Mouse (Mus musculus) neural tube, embryonic 11.5 days (tissue): ENCODE measurements around the gene 6430548M08Rik. TPM values are rescaled to one million over a fixed set of nuclear protein-coding genes. Genes with fewer than 3 reads are reported as not detected.

Source experiments
- ATAC-seq: fragments of 200-750 bp; cut with Nextera tagmentation; 2 replicates; pipeline ENCODE4 v1.8.0; 2017; ENCODE audit warnings: moderate number of reproducible peaks, mild to moderate bottlenecking, moderate TSS enrichment, moderate library complexity; ENCODE audit not compliant: insufficient read depth, low FRiP score, low TSS enrichment
- DNase-seq: peaks from one replicate; pipeline ENCODE4 v3.0.0-alpha.2; 2015; ENCODE audit warnings: low spot score
- H3K27ac ChIP-seq: fragments of 300-500 bp; sonication (generic); 2 replicates; pipeline ENCODE4 v1.5.1; 2014; ENCODE audit warnings: low read depth, mild to moderate bottlenecking, low read length
- H3K27me3 ChIP-seq: fragments of 300-500 bp; sonication (generic); 2 replicates; pipeline ENCODE4 v1.6.1; 2014; ENCODE audit warnings: mild to moderate bottlenecking, low read length, mixed read lengths; ENCODE audit not compliant: control insufficient read depth, insufficient read depth
- H3K36me3 ChIP-seq: fragments of 300-500 bp; sonication (generic); 2 replicates; pipeline ENCODE4 v1.6.1; 2014; ENCODE audit warnings: mild to moderate bottlenecking, low read length, moderate library complexity, mixed read lengths; ENCODE audit not compliant: control insufficient read depth, insufficient read depth
- H3K4me1 ChIP-seq: fragments of 300-500 bp; sonication (generic); 2 replicates; pipeline ENCODE4 v1.6.1; 2014; ENCODE audit warnings: low read length, mixed read lengths; ENCODE audit not compliant: control insufficient read depth, insufficient read depth
- H3K4me2 ChIP-seq: fragments of 300-500 bp; sonication (generic); 2 replicates; pipeline ENCODE4 v1.6.1; 2014; ENCODE audit warnings: low read depth, mild to moderate bottlenecking, moderate library complexity
- H3K4me3 ChIP-seq: fragments of 300-500 bp; sonication (generic); 2 replicates; pipeline ENCODE4 v1.5.1; 2014; ENCODE audit warnings: low read depth, low read length
- H3K9ac ChIP-seq: fragments of 300-500 bp; sonication (generic); 2 replicates; pipeline ENCODE4 v1.6.1; 2014; ENCODE audit warnings: mild to moderate bottlenecking, low read length
- H3K9me3 ChIP-seq: fragments of 300-500 bp; sonication (generic); 2 replicates; pipeline ENCODE4 v1.6.1; 2016; ENCODE audit warnings: low read length; ENCODE audit not compliant: control insufficient read depth
- WGBS: fragments of 180-500 bp; shearing (Covaris S2); extraction: QIAGEN DNeasy Blood & Tissue Kit; methylation state at CpG from one replicate; pipeline ENCODE4 v1.1.7; 2014; 5-methylcytosine and 5-hydroxymethylcytosine counted together
- polyA plus RNA-seq: library from polyadenylated mRNA; unstranded; fragments of >200 nt; fragmentation: Nextera tagmentation; extraction: Ambion mirVana; gene quantifications from 2 replicates; pipeline ENCODE4 v1.2.1, GENCODE M21; 2014

Gene 6430548M08Rik
- polyA plus RNA-seq, 1 experiment from 2014 or later: 13.7 TPM

DNA sequence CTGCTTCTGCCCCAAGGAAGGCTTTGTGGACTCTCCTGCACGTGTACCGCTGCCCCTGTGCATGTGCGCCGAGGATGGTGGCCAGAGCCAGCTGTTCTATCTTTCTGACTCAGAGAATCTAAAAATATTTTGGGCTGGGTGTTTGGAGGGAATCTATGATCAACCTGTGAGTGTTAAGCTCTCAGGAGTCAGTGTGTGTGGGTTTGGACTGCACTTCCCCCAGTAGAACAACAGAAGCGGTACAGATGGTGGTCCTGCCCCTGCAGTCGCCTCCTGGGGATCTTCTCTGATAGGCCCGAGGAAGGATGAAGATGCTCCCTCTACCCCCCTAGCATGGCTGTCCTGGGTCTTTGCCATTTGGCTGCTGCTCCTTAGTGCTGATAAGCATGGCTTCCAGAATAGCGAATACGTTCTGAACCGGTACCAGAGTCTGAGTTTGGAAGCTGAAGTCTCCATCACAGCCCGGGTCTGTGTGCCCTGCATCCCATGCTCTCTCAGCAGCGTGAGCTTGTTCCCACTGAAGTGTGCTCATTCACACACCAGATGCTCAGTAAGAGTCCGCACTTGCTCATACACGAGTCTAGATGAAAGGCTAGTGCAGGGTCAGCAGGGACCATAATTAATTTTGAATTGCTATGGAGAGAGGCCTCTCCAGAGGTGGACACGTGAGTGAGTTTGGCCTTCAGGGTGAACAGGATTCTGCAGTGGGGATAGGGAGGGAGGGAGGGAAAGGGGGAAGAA, 30.1 kb downstream of the 6430548M08Rik start:
- Histone ChIP-seq H3K4me1 (peaks cover 11% of the 10 kb centered on the region), H3K36me3 (no peaks in the 10 kb centered on the region), H3K27ac (peak overlapping the region; percentile 24), H3K4me3 (no peak overlapping the region), H3K4me2 (no peak overlapping the region), H3K9me3 (no peaks in the 10 kb centered on the region), H3K27me3 (no peaks in the 10 kb centered on the region), H3K9ac (peak overlapping the region; percentile 31; the same call in 1 of the 2 replicates)
- DNase-seq (no peak), ATAC-seq (no peak)
- 56% methylated on average over 15 of the region's 15 CpGs for WGBS

DNA sequence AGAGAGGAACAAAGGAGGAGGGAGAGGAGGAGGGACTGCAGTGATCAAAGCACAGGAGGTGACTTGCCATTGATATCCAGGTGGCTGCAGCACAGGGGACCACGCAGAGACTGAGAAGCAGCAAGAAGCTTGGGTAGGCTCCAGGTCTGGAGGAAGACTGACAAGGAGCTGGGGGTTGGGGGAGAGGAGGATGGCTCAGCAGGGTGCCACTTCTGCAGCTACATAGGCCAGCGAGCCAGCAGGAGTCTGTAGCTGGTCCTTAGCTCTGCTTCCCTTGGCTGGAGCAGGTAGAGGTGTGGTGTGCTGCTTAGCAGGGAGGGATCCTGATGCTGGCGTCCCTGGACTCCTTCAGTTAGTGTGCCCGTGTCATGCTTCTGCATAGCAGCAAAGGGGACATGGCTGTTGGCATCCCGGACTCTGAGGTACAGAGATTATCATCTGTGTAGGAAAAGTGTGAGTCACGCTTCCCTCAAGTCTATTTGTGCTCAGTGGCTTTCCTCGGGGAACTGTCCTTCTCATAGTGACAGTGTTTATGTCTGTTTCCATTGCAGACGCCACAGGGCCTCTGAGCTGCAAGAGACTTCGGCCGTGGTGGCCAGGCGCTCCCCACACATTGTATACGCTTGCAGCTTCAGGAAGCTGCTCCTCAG, 30.8 kb downstream of the 6430548M08Rik start:
- H3K36me3 ChIP-seq: no peaks in the 10 kb centered on the region
- H3K27ac ChIP-seq: peak overlapping the region; percentile 24
- no peak for ATAC-seq
- H3K9ac ChIP-seq: no peak overlapping the region
- no peaks in the 10 kb centered on the region for H3K9me3 ChIP-seq
- no peak overlapping the region for H3K4me2 ChIP-seq
- H3K27me3 ChIP-seq: no peaks in the 10 kb centered on the region
- WGBS: 58% methylated on average over 12 of the region's 12 CpGs
- DNase-seq: no peak
- H3K4me1 ChIP-seq: peaks cover 11% of the 10 kb centered on the region
- no peak overlapping the region for H3K4me3 ChIP-seq

DNA sequence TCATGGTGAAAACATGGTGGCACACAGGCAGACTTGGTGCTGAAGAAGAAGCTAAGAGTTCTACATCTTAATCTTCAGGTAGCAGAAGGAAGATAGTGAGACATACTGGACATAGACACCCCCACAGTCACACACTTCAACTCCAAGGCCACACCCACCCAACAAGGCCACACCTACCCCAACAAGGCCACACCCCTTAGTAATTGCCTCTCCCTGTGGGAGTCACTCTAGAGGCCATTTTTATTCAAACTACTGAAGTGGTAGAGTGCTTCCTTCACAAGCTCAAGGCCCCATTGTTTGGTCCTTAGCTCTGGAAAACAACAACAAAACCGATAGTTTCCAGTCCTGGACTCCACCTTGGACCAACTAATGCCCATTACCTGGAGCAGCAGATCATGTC, 32.1 kb downstream of the 6430548M08Rik start:
- H3K36me3 ChIP-seq: no peaks in the 10 kb centered on the region
- H3K9ac ChIP-seq: no peak overlapping the region
- DNase-seq (no peak), ATAC-seq (no peak)
- H3K27ac ChIP-seq: no peak overlapping the region
- 86% methylated on average over 1 of the region's 1 CpGs for WGBS
- no peaks in the 10 kb centered on the region for H3K27me3 ChIP-seq
- H3K9me3 ChIP-seq: no peaks in the 10 kb centered on the region
- H3K4me3 ChIP-seq: no peak overlapping the region
- H3K4me1 ChIP-seq: peaks cover 11% of the 10 kb centered on the region
- no peak overlapping the region for H3K4me2 ChIP-seq

DNA sequence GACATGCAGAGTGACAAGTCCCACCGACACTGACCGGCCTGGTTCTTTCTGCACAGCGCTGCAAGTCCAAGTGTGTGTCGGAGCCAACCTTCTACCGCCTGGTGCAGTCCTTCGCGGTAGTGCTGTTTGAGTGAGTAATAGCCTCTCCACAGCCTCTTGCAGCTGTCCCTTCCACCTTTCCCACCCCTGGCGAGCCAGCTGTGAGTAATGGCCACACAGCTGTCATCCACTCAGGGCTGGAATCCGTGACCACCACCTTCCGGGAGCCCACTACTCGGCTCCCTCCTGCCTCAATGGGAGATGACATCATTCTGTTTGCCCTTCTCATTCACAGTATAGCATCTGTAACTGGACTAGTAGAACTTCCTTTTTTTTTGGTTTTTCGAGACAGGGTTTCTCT, 36.1 kb downstream of the 6430548M08Rik start:
- Histone ChIP-seq H3K27me3 (no peaks in the 10 kb centered on the region), H3K4me3 (no peak overlapping the region), H3K9ac (no peak overlapping the region), H3K27ac (no peak overlapping the region), H3K4me1 (no peaks in the 10 kb centered on the region), H3K36me3 (no peaks in the 10 kb centered on the region), H3K4me2 (no peak overlapping the region), H3K9me3 (no peaks in the 10 kb centered on the region)
- no peak for DNase-seq
- ATAC-seq: no peak
- WGBS: 59% methylated on average over 12 of the region's 12 CpGs

DNA sequence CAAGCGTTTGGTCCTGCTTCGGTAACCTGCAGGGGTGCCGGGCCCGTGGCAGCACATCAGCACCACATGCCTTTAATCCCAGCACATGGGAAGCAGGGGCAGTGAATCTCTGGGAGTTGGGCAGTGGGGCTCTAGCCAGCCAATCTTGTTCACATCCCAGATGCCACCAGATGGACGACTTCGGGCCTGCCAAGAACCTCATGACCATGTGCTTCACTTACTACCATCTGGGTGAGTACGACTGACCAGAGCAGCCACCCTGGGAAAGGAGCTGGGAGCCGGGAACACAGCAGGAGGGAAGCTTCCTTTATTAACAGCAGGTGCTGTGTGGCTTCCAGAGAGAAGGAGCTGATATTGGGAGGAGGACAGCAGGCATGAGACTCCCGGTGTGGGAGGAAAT, 37.2 kb downstream of the 6430548M08Rik start:
- H3K36me3 ChIP-seq: no peaks in the 10 kb centered on the region
- H3K4me1 ChIP-seq: no peaks in the 10 kb centered on the region
- no peak overlapping the region for H3K4me2 ChIP-seq
- no peak overlapping the region for H3K9ac ChIP-seq
- H3K27me3 ChIP-seq: no peaks in the 10 kb centered on the region
- DNase-seq (no peak), ATAC-seq (no peak)
- no peak overlapping the region for H3K27ac ChIP-seq
- WGBS: 59% methylated on average over 9 of the region's 9 CpGs
- no peak overlapping the region for H3K4me3 ChIP-seq
- H3K9me3 ChIP-seq: no peaks in the 10 kb centered on the region

DNA sequence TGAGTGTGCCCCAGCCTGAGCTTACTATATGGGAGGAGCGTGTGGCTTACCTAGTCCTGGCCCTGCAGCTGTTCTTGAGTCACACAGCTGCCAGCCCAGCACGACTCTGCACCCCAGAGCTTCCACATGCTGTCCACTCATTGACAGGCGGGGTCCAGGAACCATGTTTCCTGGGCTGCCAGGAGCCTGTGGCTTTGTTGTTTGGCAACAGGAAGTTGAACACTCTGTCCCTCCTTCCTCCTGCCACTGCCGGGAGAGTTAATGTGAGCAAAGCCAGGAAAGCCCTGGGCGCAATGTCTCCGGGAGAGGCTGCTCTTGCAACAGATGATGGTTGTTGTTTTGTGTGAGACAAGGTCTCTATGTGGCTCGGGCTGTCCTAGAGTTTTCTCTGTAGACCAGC, 38.7 kb downstream of the 6430548M08Rik start:
- Histone ChIP-seq H3K27ac (no peak overlapping the region), H3K27me3 (no peaks in the 10 kb centered on the region), H3K4me3 (no peak overlapping the region), H3K36me3 (no peaks in the 10 kb centered on the region), H3K4me2 (no peak overlapping the region), H3K9me3 (no peaks in the 10 kb centered on the region), H3K9ac (no peak overlapping the region), H3K4me1 (no peaks in the 10 kb centered on the region)
- ATAC-seq (no peak), DNase-seq (no peak)
- WGBS: 64% methylated on average over 7 of the region's 7 CpGs

DNA sequence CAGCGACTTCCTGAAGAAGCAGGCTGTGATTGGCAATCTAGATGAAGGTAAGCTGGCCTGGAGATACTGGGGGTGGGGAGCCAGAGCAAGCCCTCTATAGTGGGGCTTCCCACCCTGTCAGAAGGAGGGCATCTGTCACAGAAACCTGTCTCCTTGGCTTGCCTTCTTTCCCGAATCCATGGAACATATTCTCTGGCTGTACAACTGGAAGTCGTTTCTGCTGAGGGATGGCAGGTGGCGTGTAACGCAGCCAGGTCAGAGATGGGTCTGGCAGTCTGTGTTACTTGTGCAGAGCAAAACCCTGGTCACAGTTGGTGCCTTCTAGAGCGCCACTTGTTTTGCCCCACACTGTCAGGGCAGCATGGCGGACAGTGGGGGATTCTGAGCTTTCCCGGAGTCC, 46.4 kb downstream of the 6430548M08Rik start:
- Histone ChIP-seq H3K9me3 (no peaks in the 10 kb centered on the region), H3K36me3 (no peaks in the 10 kb centered on the region), H3K4me1 (0 out of 2 replicates have a peak, but pooled peaks cover 2% of the 10 kb centered on the region), H3K4me2 (no peak overlapping the region), H3K4me3 (no peak overlapping the region), H3K27ac (no peak overlapping the region), H3K9ac (no peak overlapping the region), H3K27me3 (no peaks in the 10 kb centered on the region)
- DNase-seq (no peak), ATAC-seq (no peak)
- WGBS: 82% methylated on average over 8 of the region's 8 CpGs

DNA sequence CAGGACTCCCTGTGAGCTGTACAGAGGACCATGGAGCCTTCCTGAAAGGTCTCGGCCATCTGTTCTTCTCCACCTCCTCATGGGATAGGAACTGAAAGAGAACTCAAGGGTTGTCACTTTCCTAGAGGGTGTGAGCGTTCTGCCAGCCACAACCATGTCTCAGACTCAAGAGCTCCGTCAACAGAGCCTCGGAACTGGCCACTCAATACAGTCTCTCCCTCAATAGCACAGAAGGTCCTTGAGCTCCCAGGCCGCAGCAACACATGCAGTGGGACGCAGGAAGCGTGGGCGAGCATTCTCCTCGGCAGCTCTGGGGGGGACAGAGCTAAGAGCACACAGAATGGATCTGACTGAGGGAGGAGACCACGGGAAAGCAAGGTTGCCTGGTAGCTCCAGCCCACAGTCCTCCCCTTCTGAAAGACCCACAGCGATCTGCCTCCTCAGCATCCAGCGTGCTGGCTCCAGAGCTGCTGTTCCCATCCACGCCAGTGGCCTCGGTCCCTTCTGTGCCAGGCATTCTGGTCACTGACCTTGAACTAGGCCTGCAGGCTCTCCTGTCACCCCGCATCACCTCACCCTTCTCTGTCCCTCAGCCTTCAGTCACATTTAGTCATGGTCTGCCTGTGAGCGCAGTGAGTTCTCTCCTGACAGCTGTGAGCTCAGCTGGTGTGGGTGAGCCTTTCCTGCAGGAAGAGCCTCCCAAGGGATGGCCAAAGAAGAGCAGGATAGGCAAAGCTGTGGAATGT, 47.9 kb downstream of the 6430548M08Rik start:
- Histone ChIP-seq H3K27ac (no peak overlapping the region), H3K36me3 (no peaks in the 10 kb centered on the region), H3K4me1 (0 out of 2 replicates have a peak, but pooled peaks cover 2% of the 10 kb centered on the region), H3K4me2 (no peak overlapping the region), H3K9me3 (no peaks in the 10 kb centered on the region), H3K27me3 (no peaks in the 10 kb centered on the region), H3K9ac (no peak overlapping the region), H3K4me3 (no peak overlapping the region)
- ATAC-seq (no peak), DNase-seq (no peak)
- WGBS: 79% methylated on average over 16 of the region's 16 CpGs
